ENCODE assay signal across 18 mouse cellular contexts in genomic region chr15:27666911-27667539, GRCm38 (mm10). TPM values are rescaled to one million over a fixed set of nuclear protein-coding genes. Genes with fewer than 3 reads are reported as not detected.
DNase-seq lines count a peak whose midpoint lies in the region; ATAC-seq and TF ChIP-seq lines count a peak whose summit lies in the region.
"Had no signal": no experiment of that assay in that cellular context is flagged by ENCODE, and none has a peak within 500 bp of the region (broad histone marks: within the 10 kb centered on the region; RNA-seq: fewer than 3 reads in every experiment).

No protein-coding gene starts in this region.

- TF ChIP-seq EP300 in lung, postnatal 0 days (IDR thresholded peaks at IDR 0.05) = no peak

- H3K9me3 ChIP-seq in lung, postnatal 0 days (ENCODE audit: low read length) = no peaks in the 10 kb centered on the region
- H3K9me3 ChIP-seq in liver, embryonic 13.5 days (replicated peaks) = no peaks in the 10 kb centered on the region
- H3K9me3 ChIP-seq: forebrain, embryonic 10.5 days; midbrain, embryonic 13.5 days; neural tube, embryonic 13.5 days had no signal

- H3K27me3 ChIP-seq in lung, postnatal 0 days (replicated peaks; ENCODE audit: insufficient read depth, low read length) = no peaks in the 10 kb centered on the region
- no peaks in the 10 kb centered on the region for H3K27me3 ChIP-seq in liver, embryonic 13.5 days
- H3K27me3 ChIP-seq: midbrain, embryonic 13.5 days; neural tube, embryonic 13.5 days had no signal

- no peak for DNase-seq in lung, postnatal 0 days (ENCODE audit: low spot score)
- DNase-seq in lung, adult 18-20 months = no peak
- no peak for DNase-seq in liver, embryonic 13.5 days
- DNase-seq in heart, postnatal 10 days = no peak
- DNase-seq in cerebellum, adult 9-11 months = no peak
- no peak for DNase-seq in lung, postnatal 10 days
- DNase-seq: adrenal gland, postnatal 25 days; heart, postnatal 4 days; left cerebral cortex, postnatal 4 days; lung, postnatal 36 days; right cerebral cortex, adult 18-20 months had no signal

- no peak for ATAC-seq in lung, postnatal 0 days
- ATAC-seq in liver, embryonic 13.5 days (ENCODE audit: low read depth) = peak; percentile 73
- peak; percentile 70 for ATAC-seq in megakaryocyte-erythroid progenitor cell, adult 5-6 weeks (replicated peaks; ENCODE audit: low FRiP score, low TSS enrichment, poor library complexity, severe bottlenecking)
- ATAC-seq: hindbrain, embryonic 16.5 days; intestine, postnatal 0 days; midbrain, embryonic 13.5 days had no signal

- intact Hi-C loops in heart, postnatal 10 days (cut with DNase I) = no loop called here

- H3K9ac ChIP-seq in lung, postnatal 0 days (replicated peaks; ENCODE audit: low read depth) = no peak overlapping the region
- H3K9ac ChIP-seq in liver, embryonic 13.5 days = no peak overlapping the region
- H3K9ac ChIP-seq: midbrain, embryonic 13.5 days; neural tube, embryonic 13.5 days had no signal

- H3K4me3 ChIP-seq in lung, postnatal 0 days (ENCODE audit: low read depth, low read length) = no peak overlapping the region
- H3K4me3 ChIP-seq in bone marrow, adult 2 months (replicated peaks; ENCODE audit: control insufficient read depth, low read depth, low read length) = no peak overlapping the region
- H3K4me3 ChIP-seq in liver, embryonic 13.5 days (replicated peaks) = no peak overlapping the region
- H3K4me3 ChIP-seq: forebrain, embryonic 10.5 days; midbrain, embryonic 13.5 days; neural tube, embryonic 13.5 days had no signal

- H3K4me2 ChIP-seq in lung, postnatal 0 days (replicated peaks; ENCODE audit: low read depth, low read length) = no peak overlapping the region
- H3K4me2 ChIP-seq in liver, embryonic 13.5 days = no peak overlapping the region
- H3K4me2 ChIP-seq: midbrain, embryonic 13.5 days; neural tube, embryonic 13.5 days had no signal

- no peak for TF ChIP-seq POLR2A in bone marrow, adult 2 months (IDR thresholded peaks at IDR 0.05; ENCODE audit: borderline replicate concordance, control insufficient read depth, low read depth, low read length)

- 0 out of 2 replicates have a peak overlapping the region, but pooled peaks have one; percentile 12 for H3K27ac ChIP-seq in lung, postnatal 0 days (ENCODE audit: low read length)
- H3K27ac ChIP-seq in bone marrow, adult 2 months (ENCODE audit: control insufficient read depth, insufficient read depth, low read depth, low read length, poor library complexity) = peak overlapping the region; percentile 33; the same call in 1 of the 2 replicates
- 0 out of 2 replicates have a peak overlapping the region, but pooled peaks have one; percentile 9 for H3K27ac ChIP-seq in liver, embryonic 13.5 days
- H3K27ac ChIP-seq: forebrain, embryonic 10.5 days; midbrain, embryonic 13.5 days; neural tube, embryonic 13.5 days had no signal

- TF ChIP-seq CTCF in lung, postnatal 0 days (IDR thresholded peaks at IDR 0.05) = no peak
- no peak for TF ChIP-seq CTCF in bone marrow, adult 2 months (IDR thresholded peaks at IDR 0.05; ENCODE audit: control insufficient read depth, insufficient read depth, low read length)

- H3K4me1 ChIP-seq in lung, postnatal 0 days (ENCODE audit: insufficient read depth, low read depth, low read length) = no peaks in the 10 kb centered on the region
- peaks cover 16% of the 10 kb centered on the region; the same call in 1 of the 2 replicates for H3K4me1 ChIP-seq in bone marrow, adult 2 months (ENCODE audit: control insufficient read depth, insufficient read depth, low read length)
- peaks cover 34% of the 10 kb centered on the region for H3K4me1 ChIP-seq in liver, embryonic 13.5 days (replicated peaks)

- 55% methylated on average over 9 of the region's 9 CpGs for WGBS in lung, postnatal 0 days
- 34% methylated on average over 9 of the region's 9 CpGs for WGBS in bone marrow, adult 2 months
- 10% methylated on average over 9 of the region's 9 CpGs for WGBS in liver, embryonic 13.5 days (ENCODE audit: insufficient replicate concordance)

- H3K36me3 ChIP-seq in lung, postnatal 0 days (ENCODE audit: insufficient read depth, low read length) = no peaks in the 10 kb centered on the region
- no peaks in the 10 kb centered on the region for H3K36me3 ChIP-seq in liver, embryonic 13.5 days
- H3K36me3 ChIP-seq: forebrain, embryonic 10.5 days; midbrain, embryonic 13.5 days; neural tube, embryonic 13.5 days had no signal

RNA-seq across cellular contexts. Expression of gene Otulinl, which starts 14.4 kb away (rescaled TPM):
- polyA plus RNA-seq in lung, postnatal 0 days (2015; fragmentation: Nextera tagmentation; extraction: Ambion mirVana) = 38.9 and 58.5 TPM in 2 replicates
- 6.6 and 12.2 TPM in 2 replicates for polyA plus RNA-seq in bone marrow, adult 2 months (2011; ENCODE audit: insufficient read depth, insufficient read length, low replicate concordance, missing spikeins)
- 8.0 and 9.1 TPM in 2 replicates for polyA plus RNA-seq in liver, embryonic 13.5 days (2015; fragmentation: Nextera tagmentation; extraction: Ambion mirVana)
- total RNA-seq in megakaryocyte-erythroid progenitor cell, adult 5-6 weeks (2014; fragmentation: Nextera tagmentation) = 6.9 and 12.7 TPM in 2 replicates
- 3.6 and 4.0 TPM in 2 replicates for total RNA-seq in megakaryocyte-erythroid progenitor cell, adult 5-6 weeks (2017)
- total RNA-seq in heart, postnatal 10 days (2021) = 1 to 10 TPM; 1.2 to 3.6 TPM

RNA-seq across cellular contexts. Expression of gene Otulin, which starts 36.5 kb away (rescaled TPM):
- polyA plus RNA-seq in lung, postnatal 0 days (2015; fragmentation: Nextera tagmentation; extraction: Ambion mirVana) = 26.2 and 29.4 TPM in 2 replicates
- polyA plus RNA-seq in bone marrow, adult 2 months (2011; ENCODE audit: insufficient read depth, insufficient read length, low replicate concordance, missing spikeins) = 31.4 and 40.7 TPM in 2 replicates
- 20.7 and 22.0 TPM in 2 replicates for polyA plus RNA-seq in liver, embryonic 13.5 days (2015; fragmentation: Nextera tagmentation; extraction: Ambion mirVana)
- total RNA-seq in megakaryocyte-erythroid progenitor cell, adult 5-6 weeks (2014; fragmentation: Nextera tagmentation) = 36.3 and 51.2 TPM in 2 replicates
- 31.0 and 32.2 TPM in 2 replicates for total RNA-seq in megakaryocyte-erythroid progenitor cell, adult 5-6 weeks (2017)
- total RNA-seq in heart, postnatal 10 days (2021) = 10 to 100 TPM; 38.2 to 43.5 TPM
